Mouse (Mus musculus) neural tube, embryonic 14.5 days (tissue): ENCODE measurements around the gene Atg16l1. TPM values are rescaled to one million over a fixed set of nuclear protein-coding genes. Genes with fewer than 3 reads are reported as not detected.
"Not testable (repeated sequence)": the region's sequence is repeated elsewhere in the genome, so short reads cannot be mapped to it uniquely, and the experiment has no call there.

ENCODE experiments used
- ATAC-seq: fragments of 200-750 bp; cut with Nextera tagmentation; 2 replicates; pipeline ENCODE4 v1.8.0; 2017; ENCODE audit warnings: low read depth, mild to moderate bottlenecking, moderate TSS enrichment, moderate library complexity
- H3K27ac ChIP-seq: fragments of 300-500 bp; sonication (generic); 2 replicates; pipeline ENCODE4 v1.5.1; 2014; ENCODE audit warnings: low read depth, mild to moderate bottlenecking, control low read depth, low read length, moderate library complexity, mixed read lengths
- H3K27me3 ChIP-seq: fragments of 300-500 bp; sonication (generic); 2 replicates; pipeline ENCODE4 v1.6.1; 2014; ENCODE audit warnings: low read length; ENCODE audit not compliant: control insufficient read depth, insufficient read depth
- H3K36me3 ChIP-seq: fragments of 300-500 bp; sonication (generic); 2 replicates; pipeline ENCODE4 v1.6.1; 2014; ENCODE audit warnings: low read length, mixed read lengths; ENCODE audit not compliant: control insufficient read depth, insufficient read depth
- H3K4me1 ChIP-seq: fragments of 300-500 bp; sonication (generic); 2 replicates; pipeline ENCODE4 v1.6.1; 2014; ENCODE audit warnings: low read length; ENCODE audit not compliant: control insufficient read depth, insufficient read depth
- H3K4me2 ChIP-seq: fragments of 300-500 bp; sonication (generic); 2 replicates; pipeline ENCODE4 v1.6.1; 2014; ENCODE audit warnings: mild to moderate bottlenecking, low read depth, low read length, control low read depth
- H3K4me3 ChIP-seq: fragments of 300-500 bp; sonication (generic); 2 replicates; pipeline ENCODE4 v1.5.1; 2014; ENCODE audit warnings: low read depth, low read length, control low read depth, mixed read lengths
- H3K9ac ChIP-seq: fragments of 300-500 bp; sonication (generic); replicated peaks from 2 replicates; pipeline ENCODE4 v1.6.1; 2014; ENCODE audit warnings: low read depth, mild to moderate bottlenecking, control low read depth, low read length, mixed read lengths
- H3K9me3 ChIP-seq: fragments of 300-500 bp; sonication (generic); 2 replicates; pipeline ENCODE4 v1.6.1; 2016; ENCODE audit warnings: low read length; ENCODE audit not compliant: control insufficient read depth
- WGBS: fragments of 180-500 bp; shearing (Covaris S2); extraction: QIAGEN DNeasy Blood & Tissue Kit; methylation state at CpG from one replicate; pipeline ENCODE4 v1.1.7; 2014; 5-methylcytosine and 5-hydroxymethylcytosine counted together
- polyA plus RNA-seq: library from polyadenylated mRNA; unstranded; fragments of >200 nt; fragmentation: Nextera tagmentation; extraction: Ambion mirVana; gene quantifications from 2 replicates; pipeline ENCODE4 v1.2.1, GENCODE M21; 2014

Atg16l1 gene
- polyA plus RNA-seq, 1 experiment from 2014 or later: 76.3 TPM

DNA sequence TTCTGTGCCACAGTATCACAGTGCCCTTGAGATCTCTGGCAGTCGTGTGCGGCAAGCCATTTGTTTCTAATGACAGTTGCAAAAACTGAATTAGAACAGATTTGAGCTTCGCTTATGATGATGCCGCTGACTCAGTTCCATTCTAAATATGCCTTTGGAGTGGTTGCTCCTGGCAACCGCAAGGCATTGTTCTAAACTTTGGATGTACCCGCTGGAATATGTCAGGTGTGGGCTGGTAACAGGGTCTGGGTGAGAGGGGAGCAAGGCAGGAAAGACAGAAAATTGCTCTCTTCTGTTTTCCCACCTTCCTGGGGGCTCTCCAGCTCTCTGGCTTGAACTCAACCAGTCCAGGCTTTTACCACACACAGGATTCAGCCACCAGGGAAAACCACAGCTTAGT, 57.5 kb downstream of the Atg16l1 start:
- WGBS: 77% methylated on average over 6 of the region's 6 CpGs

DNA sequence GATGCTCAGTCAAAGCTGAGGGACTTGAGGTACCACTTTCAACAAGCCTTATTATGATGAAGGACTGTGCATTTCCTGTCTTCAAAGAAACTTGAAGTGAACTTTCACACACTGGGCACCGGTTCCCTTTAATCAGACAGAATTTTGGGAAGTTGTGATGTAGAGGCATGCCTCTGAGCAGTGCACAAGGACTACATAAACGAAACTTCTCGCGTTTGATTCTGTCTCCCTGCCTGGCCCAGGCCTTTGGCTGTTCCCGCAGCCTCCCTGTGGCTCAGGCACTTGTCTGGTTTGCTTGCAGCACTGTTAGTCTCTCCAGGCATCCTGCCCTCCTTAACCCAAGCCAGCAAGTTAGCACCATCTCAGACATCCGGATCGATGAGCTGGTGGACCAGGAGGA, 58.0 kb downstream of the Atg16l1 start:
- H3K9me3 ChIP-seq: no peaks in the 10 kb centered on the region
- no peak overlapping the region for H3K4me3 ChIP-seq
- no peak overlapping the region for H3K9ac ChIP-seq
- no peak overlapping the region for H3K27ac ChIP-seq
- no peak overlapping the region for H3K4me2 ChIP-seq
- H3K36me3 ChIP-seq: no peaks in the 10 kb centered on the region
- 78% methylated on average over 7 of the region's 7 CpGs for WGBS
- no peaks in the 10 kb centered on the region for H3K27me3 ChIP-seq
- H3K4me1 ChIP-seq: no peaks in the 10 kb centered on the region
- no peak for ATAC-seq

More for the DNA sequence above, 57.5 kb downstream of the Atg16l1 start:
- no peaks in the 10 kb centered on the region for H3K36me3 ChIP-seq
- no peaks in the 10 kb centered on the region for H3K27me3 ChIP-seq
- no peaks in the 10 kb centered on the region for H3K4me1 ChIP-seq
- H3K9ac ChIP-seq: no peak overlapping the region
- no peak overlapping the region for H3K4me2 ChIP-seq
- no peak overlapping the region for H3K27ac ChIP-seq
- no peak overlapping the region for H3K4me3 ChIP-seq
- no peak for ATAC-seq
- H3K9me3 ChIP-seq: no peaks in the 10 kb centered on the region

- no peaks in the 10 kb centered on the region for H3K36me3 ChIP-seq
- H3K9ac ChIP-seq: no peak overlapping the region
- H3K27me3 ChIP-seq: no peaks in the 10 kb centered on the region
- no peak overlapping the region for H3K4me2 ChIP-seq
- H3K4me1 ChIP-seq: no peaks in the 10 kb centered on the region
- no peak overlapping the region for H3K4me3 ChIP-seq
- no peaks in the 10 kb centered on the region for H3K9me3 ChIP-seq
- WGBS: 87% methylated on average over 10 of the region's 10 CpGs
- H3K27ac ChIP-seq: no peak overlapping the region
- no peak for ATAC-seq
Measured at GRCm38 (mm10) chr1:87824420-87824995, 68.8 kb downstream of the Atg16l1 start.

- no peaks in the 10 kb centered on the region for H3K9me3 ChIP-seq
- 89% methylated on average over 5 of the region's 5 CpGs for WGBS
- ATAC-seq: no peak
- no peak overlapping the region for H3K4me3 ChIP-seq
- no peaks in the 10 kb centered on the region for H3K4me1 ChIP-seq
- H3K27me3 ChIP-seq: no peaks in the 10 kb centered on the region
- no peak overlapping the region for H3K4me2 ChIP-seq
- no peak overlapping the region for H3K9ac ChIP-seq
- no peaks in the 10 kb centered on the region for H3K36me3 ChIP-seq
- no peak overlapping the region for H3K27ac ChIP-seq
Measured at GRCm38 (mm10) chr1:87825281-87825680, 69.6 kb downstream of the Atg16l1 start.

- no peak for ATAC-seq
- Histone ChIP-seq H3K27ac (no peak overlapping the region), H3K4me3 (no peak overlapping the region), H3K36me3 (no peaks in the 10 kb centered on the region), H3K27me3 (no peaks in the 10 kb centered on the region), H3K4me1 (no peaks in the 10 kb centered on the region), H3K9ac (no peak overlapping the region), H3K4me2 (no peak overlapping the region), H3K9me3 (no peaks in the 10 kb centered on the region)
- WGBS: 88% methylated on average over 6 of the region's 6 CpGs
Measured at GRCm38 (mm10) chr1:87825991-87826390, 70.3 kb downstream of the Atg16l1 start.

DNA sequence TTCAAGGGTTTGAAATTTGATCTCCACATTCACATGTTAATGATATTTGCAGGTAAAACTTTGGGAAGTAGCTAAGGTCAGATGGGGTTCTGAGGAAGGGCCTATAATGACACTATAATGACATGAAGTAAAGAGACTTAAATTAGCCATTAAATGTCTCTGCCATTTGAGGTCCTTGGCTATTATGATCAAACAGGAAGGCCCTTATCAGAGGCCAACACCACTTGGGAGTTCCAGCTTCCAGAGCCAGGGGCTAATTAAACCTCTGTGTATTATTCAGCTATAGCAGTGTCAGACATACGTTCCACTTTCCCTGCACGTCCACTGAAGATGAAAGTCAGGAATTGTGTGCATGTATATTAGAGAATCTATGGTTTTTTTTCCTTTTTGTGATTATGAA, 70.8 kb downstream of the Atg16l1 start:
- Histone ChIP-seq H3K4me1 (no peaks in the 10 kb centered on the region), H3K27ac (no peak overlapping the region), H3K4me3 (no peak overlapping the region), H3K9me3 (no peaks in the 10 kb centered on the region), H3K27me3 (no peaks in the 10 kb centered on the region), H3K4me2 (no peak overlapping the region), H3K9ac (no peak overlapping the region), H3K36me3 (no peaks in the 10 kb centered on the region)
- 80% methylated on average over 2 of the region's 2 CpGs for WGBS
- ATAC-seq: no peak

DNA sequence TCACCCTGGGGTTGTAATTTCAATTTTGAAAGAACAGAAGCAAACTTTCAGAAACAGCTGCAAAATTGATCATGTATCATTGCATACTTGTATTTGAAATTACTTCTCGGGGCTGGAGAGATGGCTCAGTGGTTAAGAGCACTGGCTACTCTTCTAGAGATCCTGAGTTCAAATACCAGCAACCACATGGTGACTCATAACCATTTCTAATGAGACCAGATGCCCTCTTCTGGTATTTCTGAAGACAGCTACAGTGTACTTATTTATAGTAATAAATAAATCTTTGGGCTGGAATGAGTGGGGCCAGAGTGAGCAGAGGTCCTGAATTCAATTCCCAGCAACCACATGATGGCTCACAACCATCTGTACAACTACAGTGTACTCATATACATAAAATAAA, 71.8 kb downstream of the Atg16l1 start:
- H3K9ac ChIP-seq, H3K27me3 ChIP-seq, H3K27ac ChIP-seq, ATAC-seq, H3K4me3 ChIP-seq, H3K36me3 ChIP-seq, H3K9me3 ChIP-seq, H3K4me1 ChIP-seq, H3K4me2 ChIP-seq: not testable (repeated sequence)
- 75% methylated on average over 1 of the region's 1 CpGs for WGBS

- Histone ChIP-seq H3K27me3 (no peaks in the 10 kb centered on the region), H3K9me3 (no peaks in the 10 kb centered on the region), H3K36me3 (no peaks in the 10 kb centered on the region), H3K9ac (no peak overlapping the region), H3K27ac (no peak overlapping the region), H3K4me3 (no peak overlapping the region), H3K4me2 (no peak overlapping the region), H3K4me1 (no peaks in the 10 kb centered on the region)
- WGBS: 85% methylated on average over 9 of the region's 9 CpGs
- ATAC-seq: no peak
Measured at GRCm38 (mm10) chr1:87828185-87828584, 72.5 kb downstream of the Atg16l1 start.

GRCm38 (mm10) chr1:87828926-87829580, 73.4 kb downstream of the Atg16l1 start:
- 57% methylated on average over 7 of the region's 7 CpGs for WGBS
- Histone ChIP-seq H3K4me2 (no peak overlapping the region), H3K36me3 (no peaks in the 10 kb centered on the region)

More at GRCm38 (mm10) chr1:87828926-87829580, 73.4 kb downstream of the Atg16l1 start:
- Histone ChIP-seq H3K4me1 (no peaks in the 10 kb centered on the region), H3K27ac (peak overlapping the region; percentile 5; the same call in 1 of the 2 replicates), H3K9me3 (no peaks in the 10 kb centered on the region), H3K9ac (no peak overlapping the region), H3K27me3 (no peaks in the 10 kb centered on the region), H3K4me3 (no peak overlapping the region)
- ATAC-seq: no peak
